Mouse (Mus musculus) lung, embryonic 14.5 days (tissue): Measurements from ENCODE around the gene Galnt9. TPM values are rescaled to one million over a fixed set of nuclear protein-coding genes. Genes with fewer than 3 reads are reported as not detected.
A peak's percentile ranks its signal among the peaks of the same experiment; 100 is the strongest.

Experiments
- ATAC-seq: fragments of 200-750 bp; cut with Nextera tagmentation; 2 replicates; pipeline ENCODE4 v1.8.0; 2017; ENCODE audit warnings: mild to moderate bottlenecking, moderate TSS enrichment, moderate library complexity; ENCODE audit not compliant: insufficient read depth
- DNase-seq: peaks from one replicate; pipeline ENCODE4 v3.0.0-alpha.2; 2015
- H3K27ac ChIP-seq: fragments of 300-500 bp; sonication (generic); 2 replicates; pipeline ENCODE4 v1.5.1; 2014; ENCODE audit warnings: low read depth, mild to moderate bottlenecking, moderate library complexity
- H3K27me3 ChIP-seq: fragments of 300-500 bp; sonication (generic); 2 replicates; pipeline ENCODE4 v1.6.1; 2014; ENCODE audit warnings: low read length, control low read depth; ENCODE audit not compliant: insufficient read depth
- H3K36me3 ChIP-seq: fragments of 300-500 bp; sonication (generic); 2 replicates; pipeline ENCODE4 v1.6.1; 2014; ENCODE audit warnings: control low read depth; ENCODE audit not compliant: insufficient read depth
- H3K4me1 ChIP-seq: fragments of 300-500 bp; sonication (generic); 2 replicates; pipeline ENCODE4 v1.6.1; 2014; ENCODE audit warnings: antibody characterized with exemption, control low read depth; ENCODE audit not compliant: insufficient read depth
- H3K4me2 ChIP-seq: fragments of 300-500 bp; sonication (generic); 2 replicates; pipeline ENCODE4 v1.6.1; 2014; ENCODE audit warnings: mild to moderate bottlenecking
- H3K4me3 ChIP-seq: fragments of 300-500 bp; sonication (generic); 2 replicates; pipeline ENCODE4 v1.5.1; 2014; ENCODE audit warnings: low read depth, low read length
- H3K9ac ChIP-seq: fragments of 300-500 bp; sonication (generic); 2 replicates; pipeline ENCODE4 v1.6.1; 2014
- H3K9me3 ChIP-seq: fragments of 300-500 bp; sonication (generic); 2 replicates; pipeline ENCODE4 v1.6.1; 2016; ENCODE audit warnings: low read depth, low read length, control low read depth
- CTCF ChIP-seq: IDR thresholded peaks from 2 replicates; pipeline ENCODE4 v1.5.1; 2016; ENCODE audit warnings: antibody characterized with exemption, low read depth
- WGBS: fragments of 180-500 bp; shearing (Covaris S2); extraction: QIAGEN DNeasy Blood & Tissue Kit; methylation state at CpG from one replicate; pipeline ENCODE4 v1.1.7; 2014; 5-methylcytosine and 5-hydroxymethylcytosine counted together
- polyA plus RNA-seq: library from polyadenylated mRNA; unstranded; fragments of >200 nt; fragmentation: Nextera tagmentation; extraction: Ambion mirVana; gene quantifications from 2 replicates; pipeline ENCODE4 v1.2.1, GENCODE M21; 2014

Gene Galnt9
- polyA plus RNA-seq, 1 experiment from 2014 or later, result not detected

GRCm38 (mm10) chr5:110558368-110558767 is 14.2 kb downstream of the Galnt9 start:
- Histone ChIP-seq H3K4me2 (no peak overlapping the region), H3K27ac (no peak overlapping the region), H3K27me3 (no peaks in the 10 kb centered on the region), H3K36me3 (no peaks in the 10 kb centered on the region), H3K9ac (no peak overlapping the region), H3K4me3 (no peak overlapping the region), H3K4me1 (no peaks in the 10 kb centered on the region), H3K9me3 (no peaks in the 10 kb centered on the region)
- no peak for TF ChIP-seq CTCF
- WGBS, result 7% methylated on average over 8 of the region's 8 CpGs
- ATAC-seq (no peak), DNase-seq (peak; percentile 94)

GRCm38 (mm10) chr5:110559679-110560078 is 15.5 kb downstream of the Galnt9 start:
- H3K36me3 ChIP-seq, result no peaks in the 10 kb centered on the region
- H3K9ac ChIP-seq, result no peak overlapping the region
- TF ChIP-seq CTCF, result no peak
- H3K27ac ChIP-seq, result no peak overlapping the region
- H3K4me1 ChIP-seq, result no peaks in the 10 kb centered on the region
- H3K9me3 ChIP-seq, result no peaks in the 10 kb centered on the region
- 87% methylated on average over 8 of the region's 8 CpGs for WGBS
- no peak overlapping the region for H3K4me2 ChIP-seq
- no peak overlapping the region for H3K4me3 ChIP-seq
- no peaks in the 10 kb centered on the region for H3K27me3 ChIP-seq
- no peak for DNase-seq
- no peak for ATAC-seq

DNA sequence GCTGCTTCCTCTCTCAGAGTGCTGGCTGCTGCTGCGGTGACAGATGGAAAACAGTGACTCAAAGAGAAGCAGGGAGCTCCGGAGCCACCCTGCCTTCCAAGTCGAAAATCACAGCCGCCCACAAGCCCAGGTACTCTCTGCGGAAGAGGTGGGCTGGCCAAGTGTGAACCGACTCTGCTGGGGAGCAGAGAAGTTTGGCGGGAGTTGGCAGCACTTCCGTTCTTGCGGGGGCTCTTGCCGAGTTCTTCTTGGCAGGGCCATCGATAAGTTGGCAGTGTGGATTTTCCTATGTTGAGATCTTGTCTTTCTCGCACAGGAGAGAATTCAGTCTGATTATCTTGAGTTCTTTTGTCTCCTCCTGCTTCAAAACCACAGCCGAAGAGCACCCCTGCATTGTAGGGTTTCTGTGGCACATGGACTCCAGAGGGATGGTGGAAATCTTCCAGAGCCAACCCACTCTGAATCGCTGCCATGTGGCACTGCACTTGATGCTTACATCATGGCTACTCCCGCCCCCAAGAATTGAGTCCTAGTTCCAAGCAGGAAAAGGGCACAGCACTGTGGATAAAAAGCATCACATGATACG is 18.7 kb downstream of the Galnt9 start:
- no peak for ATAC-seq

GRCm38 (mm10) chr5:110564986-110565644 is 21.0 kb downstream of the Galnt9 start:
- H3K36me3 ChIP-seq, result no peaks in the 10 kb centered on the region
- no peak for TF ChIP-seq CTCF
- H3K9ac ChIP-seq, result no peak overlapping the region
- H3K27ac ChIP-seq, result no peak overlapping the region
- H3K4me1 ChIP-seq, result no peaks in the 10 kb centered on the region
- DNase-seq (no peak), ATAC-seq (no peak)
- H3K27me3 ChIP-seq, result no peaks in the 10 kb centered on the region
- WGBS, result 33% methylated on average over 4 of the region's 4 CpGs
- H3K9me3 ChIP-seq, result no peaks in the 10 kb centered on the region
- H3K4me3 ChIP-seq, result no peak overlapping the region
- H3K4me2 ChIP-seq, result no peak overlapping the region

More for the DNA sequence above, 18.7 kb downstream of the Galnt9 start:
- Histone ChIP-seq H3K4me2 (no peak overlapping the region), H3K4me3 (no peak overlapping the region), H3K27me3 (no peaks in the 10 kb centered on the region), H3K27ac (no peak overlapping the region), H3K9ac (no peak overlapping the region), H3K9me3 (no peaks in the 10 kb centered on the region), H3K36me3 (no peaks in the 10 kb centered on the region), H3K4me1 (no peaks in the 10 kb centered on the region)
- no peak for DNase-seq
- 73% methylated on average over 16 of the region's 16 CpGs for WGBS
- no peak for TF ChIP-seq CTCF

GRCm38 (mm10) chr5:110567547-110567946 is 23.4 kb downstream of the Galnt9 start:
- ATAC-seq, result no peak
- no peak for DNase-seq

DNA sequence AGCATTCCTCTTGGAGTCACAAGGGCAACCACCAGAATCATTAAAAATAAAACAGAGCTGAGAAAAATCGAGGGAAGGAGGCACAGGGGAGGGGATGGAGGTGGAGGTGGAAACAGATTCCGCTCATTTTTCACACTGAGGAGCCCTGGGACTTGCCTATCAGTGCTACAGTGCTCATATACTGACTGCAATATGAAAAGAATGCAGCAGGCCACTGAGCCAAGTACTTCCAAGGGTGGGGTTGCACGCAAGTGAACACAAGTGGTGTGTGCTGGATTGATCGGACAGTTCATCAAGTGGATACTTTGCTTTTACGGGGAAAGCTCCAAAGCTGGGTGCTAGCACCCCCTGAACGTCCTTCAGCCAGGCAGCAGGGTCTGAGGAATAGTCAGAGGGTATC is 30.7 kb downstream of the Galnt9 start:
- no peak overlapping the region for H3K4me2 ChIP-seq
- no peaks in the 10 kb centered on the region for H3K36me3 ChIP-seq
- 53% methylated on average over 6 of the region's 6 CpGs for WGBS
- no peak for DNase-seq
- H3K9me3 ChIP-seq, result no peaks in the 10 kb centered on the region
- no peak for TF ChIP-seq CTCF
- H3K27me3 ChIP-seq, result no peaks in the 10 kb centered on the region
- no peaks in the 10 kb centered on the region for H3K4me1 ChIP-seq
- H3K27ac ChIP-seq, result no peak overlapping the region
- no peak overlapping the region for H3K4me3 ChIP-seq
- ATAC-seq, result no peak
- no peak overlapping the region for H3K9ac ChIP-seq

More at GRCm38 (mm10) chr5:110567547-110567946, 23.4 kb downstream of the Galnt9 start:
- WGBS, result 82% methylated on average over 2 of the region's 2 CpGs
- Histone ChIP-seq H3K4me2 (no peak overlapping the region), H3K27me3 (no peaks in the 10 kb centered on the region), H3K4me1 (no peaks in the 10 kb centered on the region), H3K4me3 (no peak overlapping the region), H3K9ac (no peak overlapping the region), H3K27ac (no peak overlapping the region), H3K9me3 (no peaks in the 10 kb centered on the region), H3K36me3 (no peaks in the 10 kb centered on the region)
- no peak for TF ChIP-seq CTCF

DNA sequence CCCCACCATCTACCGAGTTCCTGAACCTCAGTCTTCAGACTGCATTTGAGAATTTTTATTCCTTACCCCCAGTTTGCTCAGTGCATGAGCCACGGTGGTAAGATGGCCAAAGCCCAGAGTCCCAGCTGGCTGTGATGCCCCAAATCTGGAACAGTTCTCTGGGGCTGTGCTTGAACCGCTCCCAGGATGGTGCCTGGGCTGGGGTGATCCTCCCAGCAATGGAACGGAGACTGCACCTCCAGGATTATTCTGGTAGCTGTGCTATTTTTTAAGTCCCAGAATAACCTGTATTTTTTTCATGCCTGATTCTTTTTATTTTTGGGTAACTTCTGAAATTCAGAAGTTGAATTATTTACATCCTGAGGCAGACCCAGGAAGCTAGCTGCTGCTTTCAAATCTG is 35.1 kb downstream of the Galnt9 start:
- ATAC-seq, result no peak
- H3K4me3 ChIP-seq, result no peak overlapping the region
- H3K27me3 ChIP-seq, result no peaks in the 10 kb centered on the region
- DNase-seq, result no peak
- no peak overlapping the region for H3K4me2 ChIP-seq
- H3K9ac ChIP-seq, result no peak overlapping the region
- no peak overlapping the region for H3K27ac ChIP-seq
- WGBS, result 87% methylated on average over 4 of the region's 4 CpGs
- H3K36me3 ChIP-seq, result no peaks in the 10 kb centered on the region
- H3K4me1 ChIP-seq, result no peaks in the 10 kb centered on the region
- H3K9me3 ChIP-seq, result no peaks in the 10 kb centered on the region
- no peak for TF ChIP-seq CTCF
